Mouse (Mus musculus) liver, adult 2 months (tissue): Measurements from ENCODE around the gene Zfp366. TPM values are rescaled to one million over a fixed set of nuclear protein-coding genes. Genes with fewer than 3 reads are reported as not detected.

Source experiments
- DNase-seq: peaks from one replicate; pipeline ENCODE4 v3.0.0-alpha.2; 2011; ENCODE audit warnings: low read depth, low spot score; ENCODE audit errors: extremely low read depth
- H3K27ac ChIP-seq: fragments of 200-500 bp; replicated peaks from 2 replicates; pipeline ENCODE4 v1.5.1; 2012; ENCODE audit warnings: low read depth, mild to moderate bottlenecking, control low read depth, inconsistent platforms, low read length; ENCODE audit not compliant: insufficient read depth
- H3K27me3 ChIP-seq: fragments of 200-500 bp; 2 replicates; pipeline ENCODE4 v1.6.1; 2012; ENCODE audit warnings: mild to moderate bottlenecking, moderate library complexity, low read length, inconsistent platforms; ENCODE audit not compliant: control insufficient read depth, insufficient read depth
- H3K36me3 ChIP-seq: fragments of 200-500 bp; 2 replicates; pipeline ENCODE4 v1.6.1; 2012; ENCODE audit warnings: low read length, inconsistent platforms; ENCODE audit not compliant: control insufficient read depth, insufficient read depth
- H3K4me1 ChIP-seq: fragments of 200-500 bp; 2 replicates; pipeline ENCODE4 v1.6.1; 2011; ENCODE audit warnings: low read length; ENCODE audit not compliant: control insufficient read depth, insufficient read depth
- H3K4me3 ChIP-seq: fragments of 200-500 bp; 2 replicates; pipeline ENCODE4 v1.5.1; 2011; ENCODE audit warnings: low read depth, mild to moderate bottlenecking, control low read depth, low read length, moderate library complexity; ENCODE audit not compliant: insufficient read depth
- H3K79me2 ChIP-seq: fragments of 200-500 bp; 2 replicates; pipeline ENCODE4 v1.6.1; 2012; ENCODE audit warnings: inconsistent platforms, mild to moderate bottlenecking, low read length, moderate library complexity; ENCODE audit not compliant: control insufficient read depth, insufficient read depth
- H3K9ac ChIP-seq: fragments of 200-500 bp; 2 replicates; pipeline ENCODE4 v1.6.1; 2012; ENCODE audit warnings: low read depth, mild to moderate bottlenecking, control low read depth, inconsistent platforms, low read length
- CTCF ChIP-seq: fragments of 200-500 bp; IDR thresholded peaks from 2 replicates; pipeline ENCODE4 v1.5.1; 2011; ENCODE audit warnings: low read depth, low read length, control low read depth
- POLR2A ChIP-seq: fragments of 200-500 bp; IDR thresholded peaks from 2 replicates; pipeline ENCODE4 v1.6.1; 2011; ENCODE audit warnings: low read length, control low read depth; ENCODE audit not compliant: insufficient read depth; ENCODE audit errors: extremely low read depth
- WGBS: fragments of 180-500 bp; shearing (Covaris S2); methylation state at CpG from one replicate; pipeline ENCODE4 v1.1.7; 2018; 5-methylcytosine and 5-hydroxymethylcytosine counted together
- polyA plus RNA-seq: library from polyadenylated mRNA; depleted of rRNA; stranded (reverse); fragments of >200 nt; gene quantifications from 2 replicates; pipeline ENCODE4 v1.2.3, GENCODE M21; 2012; rRNA removed
- total RNA-seq: library from RNA; depleted of rRNA; stranded (reverse); fragments of >200 nt; gene quantifications from 2 replicates; pipeline ENCODE4 v1.2.3, GENCODE M21; 2014; rRNA removed

Gene Zfp366
- total and polyA plus RNA-seq, 2 experiments: 0.56 to 0.74 TPM

DNA sequence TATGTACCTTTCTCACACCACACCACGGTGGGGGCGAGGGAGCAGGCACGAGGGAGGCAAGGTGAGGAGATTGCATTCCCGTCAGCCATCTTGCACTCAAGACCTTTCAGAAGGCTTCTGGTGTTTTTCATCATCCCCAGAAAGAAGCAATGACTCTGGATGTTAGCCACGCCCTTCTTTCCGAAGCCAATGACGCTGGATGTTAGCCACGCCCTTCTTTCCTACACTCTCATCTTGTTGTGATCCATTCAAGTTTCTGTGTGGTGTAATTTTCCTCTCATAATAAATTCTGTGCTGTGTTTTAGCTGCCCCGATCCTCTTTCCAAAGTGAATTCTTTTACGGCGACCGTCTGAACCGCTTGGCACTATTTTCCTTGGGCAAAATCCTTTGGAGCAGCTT, 109.6 kb downstream of the Zfp366 start:
- no peak overlapping the region for H3K4me3 ChIP-seq

DNA sequence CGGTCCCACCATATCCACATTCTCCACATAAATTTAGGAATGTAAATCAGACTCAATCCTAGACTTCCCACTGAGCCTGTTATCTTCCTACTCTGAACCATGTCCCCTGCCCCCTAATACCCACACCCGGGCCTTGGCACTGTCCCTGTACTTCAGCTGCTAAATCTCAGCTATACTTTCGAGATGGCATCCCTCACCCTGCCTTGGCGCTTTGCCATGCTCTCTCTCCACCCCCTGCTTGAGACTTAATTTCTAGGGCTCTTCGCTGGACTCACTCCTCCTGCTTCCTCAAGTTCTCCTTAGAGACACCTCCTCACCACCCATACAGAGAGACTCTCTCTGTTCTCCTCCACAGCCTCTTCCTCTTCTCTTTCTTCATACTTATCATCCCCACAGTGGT, 115.3 kb downstream of the Zfp366 start:
- DNase-seq: no peak
- WGBS: 79% methylated on average over 5 of the region's 5 CpGs
- H3K36me3 ChIP-seq: no peaks in the 10 kb centered on the region
- no peaks in the 10 kb centered on the region for H3K27me3 ChIP-seq
- H3K27ac ChIP-seq: no peak overlapping the region
- no peak overlapping the region for H3K9ac ChIP-seq
- TF ChIP-seq POLR2A (no peak), CTCF (no peak)
- no peak overlapping the region for H3K4me3 ChIP-seq
- H3K79me2 ChIP-seq: no peaks in the 10 kb centered on the region
- H3K4me1 ChIP-seq: no peaks in the 10 kb centered on the region

More for the DNA sequence above, 109.6 kb downstream of the Zfp366 start:
- Histone ChIP-seq H3K27ac (no peak overlapping the region), H3K9ac (no peak overlapping the region), H3K79me2 (no peaks in the 10 kb centered on the region), H3K27me3 (no peaks in the 10 kb centered on the region), H3K4me1 (no peaks in the 10 kb centered on the region), H3K36me3 (no peaks in the 10 kb centered on the region)
- WGBS: 95% methylated on average over 13 of the region's 13 CpGs
- TF ChIP-seq POLR2A: no peak
- DNase-seq: no peak

Other genes with a start within 250 kb of the Zfp366 start
- not detected in 2 replicates for gene 1700024P04Rik, start 200.3 kb upstream of the Zfp366 start, total RNA-seq
- gene 1700024P04Rik, start 200.3 kb upstream of the Zfp366 start, polyA plus RNA-seq: not detected in 2 replicates
- 30.3 and 35.6 TPM in 2 replicates for gene Ptcd2, start 159.9 kb downstream of the Zfp366 start, total RNA-seq
- 16.4 and 17.4 TPM in 2 replicates for gene Ptcd2, start 159.9 kb downstream of the Zfp366 start, polyA plus RNA-seq
- gene Mrps27, start 160.0 kb downstream of the Zfp366 start, total RNA-seq: 19.3 and 19.8 TPM in 2 replicates
- gene Mrps27, start 160.0 kb downstream of the Zfp366 start, polyA plus RNA-seq: 15.9 and 24.1 TPM in 2 replicates